In the genomic region with DNA sequence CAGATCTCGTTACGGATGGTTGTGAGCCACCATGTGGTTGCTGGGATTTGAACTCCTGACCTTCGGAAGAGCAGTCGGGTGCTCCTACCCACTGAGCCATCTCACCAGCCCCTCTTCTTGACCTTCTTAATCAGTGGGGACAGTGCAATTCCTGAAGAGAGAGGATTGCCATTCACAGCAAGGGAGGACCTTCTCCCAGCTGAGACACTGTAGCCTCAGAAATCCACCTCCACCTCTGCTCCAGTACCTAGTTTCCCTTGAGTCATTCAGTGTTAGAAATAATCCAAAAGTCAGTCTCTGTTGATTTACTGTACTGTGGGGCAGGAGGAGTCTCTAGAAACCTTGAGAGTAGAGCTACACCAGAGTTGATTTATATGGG, we compare ENCODE assay signal across 29 mouse cellular contexts. TPM values are rescaled to one million over a fixed set of nuclear protein-coding genes. Genes with fewer than 3 reads are reported as not detected.
"Had no signal": no experiment of that assay in that cellular context is flagged by ENCODE, and none has a peak within 500 bp of the region (broad histone marks: within the 10 kb centered on the region; RNA-seq: fewer than 3 reads in every experiment).

No protein-coding gene starts in this region.

- ATAC-seq: forebrain, postnatal 0 days; hindbrain, postnatal 0 days; intestine, embryonic 16.5 days had no signal

- H3K36me3 ChIP-seq: heart, embryonic 15.5 days; hindbrain, embryonic 15.5 days had no signal

- H3K9me3 ChIP-seq: heart, embryonic 10.5 days; heart, embryonic 13.5 days; heart, embryonic 15.5 days; hindbrain, embryonic 13.5 days; hindbrain, embryonic 15.5 days; kidney, embryonic 15.5 days; limb, embryonic 12.5 days; liver, embryonic 13.5 days had no signal

- H3K27ac ChIP-seq: heart, embryonic 10.5 days; heart, embryonic 13.5 days; heart, embryonic 15.5 days; hindbrain, embryonic 13.5 days; hindbrain, embryonic 15.5 days; hindbrain, postnatal 0 days; kidney, embryonic 15.5 days; kidney, postnatal 0 days; layer of hippocampus, adult 2 months; left cerebral cortex, adult 2 months; limb, embryonic 12.5 days; liver, embryonic 13.5 days had no signal

- H3K4me3 ChIP-seq: heart, embryonic 10.5 days; heart, embryonic 13.5 days; heart, embryonic 15.5 days; hindbrain, embryonic 13.5 days; hindbrain, embryonic 15.5 days; kidney, embryonic 15.5 days; layer of hippocampus, adult 2 months; left cerebral cortex, adult 2 months; limb, embryonic 12.5 days; liver, embryonic 13.5 days had no signal

- H3K9ac ChIP-seq: forebrain, postnatal 0 days; heart, embryonic 13.5 days; heart, embryonic 15.5 days; hindbrain, embryonic 13.5 days; hindbrain, embryonic 15.5 days; kidney, embryonic 15.5 days; limb, embryonic 12.5 days; liver, embryonic 13.5 days had no signal

- H3K4me2 ChIP-seq: heart, embryonic 13.5 days; heart, embryonic 15.5 days; hindbrain, embryonic 13.5 days; hindbrain, embryonic 15.5 days; kidney, embryonic 15.5 days; liver, embryonic 11.5 days; liver, embryonic 13.5 days had no signal

- DNase-seq: forebrain, postnatal 0 days; gastrocnemius, postnatal 14 days; gastrocnemius, postnatal 36 days; heart, adult 18-20 months; heart, postnatal 14 days; heart, postnatal 36 days; kidney, adult 11 months; kidney, adult 2 months; kidney, adult 9 months; kidney, postnatal 25 days; kidney, postnatal 4 days; liver; liver, embryonic 13.5 days had no signal

RNA-seq across cellular contexts. Expression of a gene that starts 1.8 kb away (rescaled TPM):
- total RNA-seq: gastrocnemius, adult 18-20 months; gastrocnemius, adult 8-10 months; gastrocnemius, postnatal 14 days; gastrocnemius, postnatal 36 days; heart, adult 18-20 months; heart, postnatal 36 days; hematopoietic stem cell, adult 5-6 weeks had no signal
- polyA plus RNA-seq: kidney, adult 2 months; kidney, postnatal 0 days had no signal
